Mouse (Mus musculus) lung, postnatal 10 days (tissue): Measurements from ENCODE around the gene Mvb12b.

Experiments used
- DNase-seq: peaks from one replicate; pipeline ENCODE4 v3.0.0; 2021

Gene Mvb12b

GRCm38 (mm10) chr2:33843642-33844041 lies 44.1 kb downstream of the Mvb12b start:
- no peak for DNase-seq

GRCm38 (mm10) chr2:33842983-33843577 lies 44.7 kb downstream of the Mvb12b start:
- DNase-seq: peak; percentile 44

- DNase-seq: no peak
These were observed 45.8 kb downstream of the Mvb12b start for GRCm38 (mm10) chr2:33841980-33842379.

- DNase-seq: no peak
These were observed 47.3 kb downstream of the Mvb12b start for GRCm38 (mm10) chr2:33840483-33840882.

GRCm38 (mm10) chr2:33839252-33839651 lies 48.5 kb downstream of the Mvb12b start:
- no peak for DNase-seq

- DNase-seq: no peak
These were observed 50.4 kb downstream of the Mvb12b start for GRCm38 (mm10) chr2:33837297-33837696.

GRCm38 (mm10) chr2:33836660-33837213 lies 51.0 kb downstream of the Mvb12b start:
- DNase-seq: no peak

- no peak for DNase-seq
These were observed 52.7 kb downstream of the Mvb12b start for GRCm38 (mm10) chr2:33835038-33835437.

- no peak for DNase-seq
These were observed 53.8 kb downstream of the Mvb12b start for GRCm38 (mm10) chr2:33833902-33834301.

GRCm38 (mm10) chr2:33829870-33830269 lies 57.9 kb downstream of the Mvb12b start:
- DNase-seq: no peak

GRCm38 (mm10) chr2:33826777-33827176 lies 61.0 kb downstream of the Mvb12b start:
- DNase-seq: no peak

- no peak for DNase-seq
These were observed 62.7 kb downstream of the Mvb12b start for GRCm38 (mm10) chr2:33824935-33825514.

GRCm38 (mm10) chr2:33821677-33822607 lies 65.8 kb downstream of the Mvb12b start:
- DNase-seq: peak; percentile 90

GRCm38 (mm10) chr2:33820450-33820849 lies 67.3 kb downstream of the Mvb12b start:
- DNase-seq: no peak

GRCm38 (mm10) chr2:33820037-33820436 lies 67.7 kb downstream of the Mvb12b start:
- no peak for DNase-seq

- DNase-seq: no peak
These were observed 69.4 kb downstream of the Mvb12b start for GRCm38 (mm10) chr2:33818385-33818784.

GRCm38 (mm10) chr2:33817663-33818346 lies 69.9 kb downstream of the Mvb12b start:
- DNase-seq: no peak

- no peak for DNase-seq
These were observed 70.7 kb downstream of the Mvb12b start for GRCm38 (mm10) chr2:33817080-33817479.

- DNase-seq: no peak
These were observed 73.2 kb downstream of the Mvb12b start for GRCm38 (mm10) chr2:33814581-33814980.

- DNase-seq: peak; percentile 30
These were observed 74.1 kb downstream of the Mvb12b start for GRCm38 (mm10) chr2:33813501-33814240.

GRCm38 (mm10) chr2:33812980-33813379 lies 74.8 kb downstream of the Mvb12b start:
- no peak for DNase-seq

GRCm38 (mm10) chr2:33811349-33811890 lies 76.3 kb downstream of the Mvb12b start:
- no peak for DNase-seq
